ENCODE assay signal across 10 mouse cellular contexts in genomic region chr5:124310091-124310490, GRCm38 (mm10).
"Had no signal": no experiment of that assay in that cellular context is flagged by ENCODE, and none has a peak within 500 bp of the region (broad histone marks: within the 10 kb centered on the region; RNA-seq: fewer than 3 reads in every experiment).

No protein-coding gene starts in this region.

- ATAC-seq: midbrain, embryonic 16.5 days had no signal

- DNase-seq: lung, adult 18-20 months; lung, embryonic 14.5 days; lung, postnatal 10 days; lung, postnatal 4 days; midbrain, embryonic 14.5 days; right cerebral cortex, postnatal 14 days; thymus, adult 2 months; thymus, postnatal 25 days; thymus, postnatal 4 days had no signal
